Mouse (Mus musculus) splenic B cell, adult 2 months (primary cell): ENCODE results near the gene Gm4724.
"Not testable (repeated sequence)": the region's sequence is repeated elsewhere in the genome, so short reads cannot be mapped to it uniquely, and the experiment has no call there.

Experiments used
- DNase-seq: peaks from one replicate; pipeline ENCODE4 v3.0.0-alpha.2; 2011; ENCODE audit warnings: low read depth, low spot score
- H3K27me3 ChIP-seq: 2 replicates; pipeline ENCODE4 v1.6.1; 2012; ENCODE audit warnings: mild to moderate bottlenecking, low read length, moderate library complexity, mixed read lengths; ENCODE audit not compliant: control insufficient read depth, poor library complexity, insufficient read depth, severe bottlenecking
- H3K36me3 ChIP-seq: 2 replicates; pipeline ENCODE4 v1.6.1; 2012; ENCODE audit warnings: mild to moderate bottlenecking, low read length, moderate library complexity, mixed read lengths; ENCODE audit not compliant: control insufficient read depth, poor library complexity, insufficient read depth, severe bottlenecking

Gene Gm4724

GRCm38 (mm10) chr2:175435707-175436106 lies at the start of gene Gm4724:
TSS of gene Gm4724 (minus strand) at chr2:175435807.
- H3K36me3 ChIP-seq, DNase-seq, H3K27me3 ChIP-seq: not testable (repeated sequence)

GRCm38 (mm10) chr2:175469685-175470084 lies 34.1 kb upstream of the Gm4724 start, which contains the start of gene Zfp965:
TSS of gene Zfp965 (plus strand) at chr2:175469985.
- H3K27me3 ChIP-seq, H3K36me3 ChIP-seq, DNase-seq: not testable (repeated sequence)
